Mouse (Mus musculus): Measurements from ENCODE around the gene Rarb. TPM values are rescaled to one million over a fixed set of nuclear protein-coding genes. Genes with fewer than 3 reads are reported as not detected.

The Rarb gene
- polyA plus RNA-seq, 1 experiment, result 0.19 TPM

DNA sequence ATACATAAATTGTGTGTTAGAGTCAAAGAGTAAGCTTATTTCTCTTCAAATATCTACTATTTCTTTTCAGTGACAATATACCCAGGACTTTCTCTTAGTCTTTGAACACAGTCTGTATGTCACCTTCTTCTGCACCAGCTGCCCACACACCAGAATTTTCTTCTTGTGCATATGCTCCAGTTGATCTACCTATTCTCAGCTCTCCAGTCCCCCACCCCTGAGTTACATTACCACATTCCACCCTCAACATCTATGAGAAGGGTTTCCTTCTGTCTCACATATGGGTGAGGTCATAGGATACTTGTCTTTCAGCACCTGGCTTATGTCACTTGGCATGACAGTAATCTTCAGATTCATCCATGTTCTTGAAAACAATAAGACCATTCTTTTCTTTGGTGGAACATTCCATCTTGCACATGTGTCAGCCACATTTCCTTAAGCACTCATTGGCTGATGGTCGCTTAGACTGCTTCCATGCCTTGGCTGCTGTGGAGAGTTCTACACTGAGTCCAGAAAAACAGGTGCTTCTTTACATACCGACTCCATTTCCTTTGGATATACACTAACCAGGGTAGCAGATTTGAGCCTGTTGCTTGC is 71.9 kb downstream of the Rarb start:
- Histone ChIP-seq H3K27me3 (ENCODE audit: control insufficient read depth, insufficient read depth, insufficient read length) (no peaks in the 10 kb centered on the region), H3K4me2 (ENCODE audit: low read depth) (no peak overlapping the region), H3K36me3 (ENCODE audit: control insufficient read depth, insufficient read depth) (no peaks in the 10 kb centered on the region), H3K4me3 (no peak overlapping the region), H3ac (ENCODE audit: control insufficient read depth, insufficient read length) (no peak overlapping the region), H3K79me2 (ENCODE audit: control insufficient read depth, insufficient read depth) (no peaks in the 10 kb centered on the region)
- TF ChIP-seq SRF (IDR thresholded peaks at IDR 0.05; ENCODE audit: control insufficient read depth, insufficient read length, low read depth) (no peak), CEBPB (IDR thresholded peaks at IDR 0.05; ENCODE audit: insufficient read depth, poor library complexity, severe bottlenecking) (no peak), USF1 (IDR thresholded peaks at IDR 0.05; ENCODE audit: low read depth) (no peak), MYOD1 (IDR thresholded peaks at IDR 0.05; ENCODE audit: control insufficient read depth in 1 of 3, insufficient read length in 2 of 3, low read depth in 2 of 3) (no peak), REST (IDR thresholded peaks at IDR 0.05; ENCODE audit: insufficient read depth, insufficient read length) (no peak), POLR2AphosphoS2 (IDR thresholded peaks at IDR 0.05; ENCODE audit: insufficient read length, low read depth) (no peak), MYOG (IDR thresholded peaks at IDR 0.05; ENCODE audit: control insufficient read depth in 1 of 3, insufficient read depth in 1 of 3, insufficient read length in 2 of 3, low read depth in 2 of 3) (no peak), MAX (IDR thresholded peaks at IDR 0.05; ENCODE audit: low read depth) (no peak), TCF12 (IDR thresholded peaks at IDR 0.05; ENCODE audit: insufficient read depth, poor library complexity, severe bottlenecking) (no peak), E2F4 (IDR thresholded peaks at IDR 0.05; ENCODE audit: insufficient read depth) (no peak), POLR2A (IDR thresholded peaks at IDR 0.05; ENCODE audit: insufficient read length, low read depth) (no peak)

DNA sequence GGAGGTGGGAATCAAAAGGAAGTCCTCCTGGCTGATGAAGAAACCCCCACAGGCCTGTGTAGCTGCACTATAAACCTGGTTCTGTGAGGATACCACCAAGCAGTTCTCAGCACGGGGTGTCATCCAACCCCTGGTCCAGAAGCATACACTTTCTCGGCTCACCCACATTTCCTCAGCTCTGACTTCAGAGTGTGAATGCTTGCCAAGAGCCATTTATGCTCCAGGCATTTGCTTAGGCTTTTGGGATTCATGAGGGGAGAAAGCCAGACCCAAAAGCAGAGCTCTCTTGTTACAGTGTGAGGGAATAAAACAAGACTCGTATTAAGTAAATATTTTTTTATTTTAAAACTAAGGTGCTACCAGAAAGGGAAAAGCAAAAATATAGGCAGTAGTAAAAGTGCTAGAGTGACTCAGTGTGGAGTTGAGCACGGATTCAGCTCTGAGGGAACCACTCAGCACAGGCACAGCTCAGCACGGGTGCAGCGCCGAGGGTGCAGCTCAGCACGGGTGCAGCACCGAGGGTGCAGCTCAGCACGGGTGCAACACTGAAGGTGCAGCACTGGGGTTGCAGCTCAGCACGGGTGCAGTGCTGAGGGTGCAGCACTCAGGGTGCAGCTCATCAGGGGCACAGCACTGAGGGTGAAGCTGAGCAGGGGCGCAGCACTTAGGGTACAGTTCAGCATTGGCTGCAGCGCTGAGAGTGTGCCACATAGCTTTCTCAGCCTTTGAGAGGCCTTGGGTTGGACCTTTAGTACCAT is 77.8 kb downstream of the Rarb start:
- Histone ChIP-seq H3K4me3 (no peak overlapping the region), H3K79me2 (ENCODE audit: control insufficient read depth, insufficient read depth) (no peaks in the 10 kb centered on the region), H3K27me3 (ENCODE audit: control insufficient read depth, insufficient read depth, insufficient read length) (no peaks in the 10 kb centered on the region), H3K4me2 (ENCODE audit: low read depth) (no peak overlapping the region), H3ac (ENCODE audit: control insufficient read depth, insufficient read length) (no peak overlapping the region), H3K36me3 (ENCODE audit: control insufficient read depth, insufficient read depth) (no peaks in the 10 kb centered on the region)
- no peak for TF ChIP-seq TCF12 (IDR thresholded peaks at IDR 0.05; ENCODE audit: insufficient read depth, poor library complexity, severe bottlenecking)

DNA sequence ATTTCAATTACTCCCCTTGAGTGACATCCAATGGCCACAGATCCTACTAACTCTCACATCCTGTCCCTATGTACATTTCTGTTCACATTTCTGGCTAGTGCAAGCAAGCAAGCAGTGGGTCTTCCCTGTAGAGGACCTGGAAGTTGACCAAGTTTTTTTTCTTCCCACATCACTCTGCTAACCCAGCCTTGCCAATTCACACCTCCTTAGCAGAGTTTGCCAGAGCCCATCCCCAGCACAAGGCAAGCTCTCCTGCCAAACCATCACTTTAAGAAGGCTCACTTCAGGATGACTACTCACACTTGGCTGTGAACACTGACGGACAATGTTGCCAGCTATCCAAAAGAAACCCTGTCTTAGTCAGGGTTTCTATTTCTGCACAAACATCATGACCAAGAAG is 80.4 kb downstream of the Rarb start:
- H3K36me3 ChIP-seq (ENCODE audit: control insufficient read depth, insufficient read depth), result no peaks in the 10 kb centered on the region
- no peaks in the 10 kb centered on the region for H3K79me2 ChIP-seq (ENCODE audit: control insufficient read depth, insufficient read depth)
- no peak overlapping the region for H3K4me2 ChIP-seq (ENCODE audit: low read depth)
- H3K4me3 ChIP-seq, result no peak overlapping the region
- no peaks in the 10 kb centered on the region for H3K27me3 ChIP-seq (ENCODE audit: control insufficient read depth, insufficient read depth, insufficient read length)
- TF ChIP-seq REST (IDR thresholded peaks at IDR 0.05; ENCODE audit: insufficient read depth, insufficient read length) (no peak), POLR2A (IDR thresholded peaks at IDR 0.05; ENCODE audit: insufficient read length, low read depth) (no peak), USF1 (IDR thresholded peaks at IDR 0.05; ENCODE audit: low read depth) (no peak), TCF3 (IDR thresholded peaks at IDR 0.05; ENCODE audit: insufficient read length, low read depth) (no peak), MYOD1 (IDR thresholded peaks at IDR 0.05; ENCODE audit: control insufficient read depth in 1 of 3, insufficient read length in 2 of 3, low read depth in 2 of 3) (no peak), TCF12 (IDR thresholded peaks at IDR 0.05; ENCODE audit: insufficient read depth, poor library complexity, severe bottlenecking) (no peak), E2F4 (IDR thresholded peaks at IDR 0.05; ENCODE audit: insufficient read depth) (no peak), MYOG (IDR thresholded peaks at IDR 0.05; ENCODE audit: control insufficient read depth in 1 of 3, insufficient read depth in 1 of 3, insufficient read length in 2 of 3, low read depth in 2 of 3) (no peak), MAX (IDR thresholded peaks at IDR 0.05; ENCODE audit: low read depth) (no peak), CEBPB (IDR thresholded peaks at IDR 0.05; ENCODE audit: insufficient read depth, poor library complexity, severe bottlenecking) (no peak), SRF (IDR thresholded peaks at IDR 0.05; ENCODE audit: control insufficient read depth, insufficient read length, low read depth) (no peak), POLR2AphosphoS2 (IDR thresholded peaks at IDR 0.05; ENCODE audit: insufficient read length, low read depth) (no peak)
- H3ac ChIP-seq (ENCODE audit: control insufficient read depth, insufficient read length), result no peak overlapping the region

DNA sequence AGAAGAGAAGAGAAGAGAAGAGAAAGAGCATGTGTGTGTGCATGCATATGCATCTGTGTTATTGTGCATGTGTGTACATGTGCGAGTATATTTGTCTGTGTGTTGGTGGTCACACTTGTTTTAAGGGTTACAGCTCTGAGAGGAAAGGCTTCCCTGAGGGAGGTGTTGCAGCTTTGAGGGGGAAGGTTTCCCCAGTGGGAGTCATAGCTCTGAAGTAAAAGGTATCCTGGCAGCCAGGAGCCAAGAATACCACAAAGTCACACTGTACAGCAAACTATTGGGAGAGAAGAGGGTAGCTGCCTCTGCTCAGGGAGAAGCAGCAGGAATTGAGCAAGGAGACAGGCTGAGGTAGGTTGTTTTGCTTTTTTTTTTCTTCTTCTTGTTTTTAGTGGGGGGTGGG is 81.2 kb downstream of the Rarb start:
- Histone ChIP-seq H3K79me2 (ENCODE audit: control insufficient read depth, insufficient read depth) (no peaks in the 10 kb centered on the region), H3ac (ENCODE audit: control insufficient read depth, insufficient read length) (no peak overlapping the region), H3K4me3 (no peak overlapping the region), H3K36me3 (ENCODE audit: control insufficient read depth, insufficient read depth) (no peaks in the 10 kb centered on the region), H3K4me2 (ENCODE audit: low read depth) (no peak overlapping the region), H3K27me3 (ENCODE audit: control insufficient read depth, insufficient read depth, insufficient read length) (no peaks in the 10 kb centered on the region)
- TF ChIP-seq MAX (IDR thresholded peaks at IDR 0.05; ENCODE audit: low read depth) (no peak), USF1 (IDR thresholded peaks at IDR 0.05; ENCODE audit: low read depth) (no peak), MYOG (IDR thresholded peaks at IDR 0.05; ENCODE audit: control insufficient read depth in 1 of 3, insufficient read depth in 1 of 3, insufficient read length in 2 of 3, low read depth in 2 of 3) (no peak), POLR2A (IDR thresholded peaks at IDR 0.05; ENCODE audit: insufficient read length, low read depth) (no peak), REST (IDR thresholded peaks at IDR 0.05; ENCODE audit: insufficient read depth, insufficient read length) (no peak), SRF (IDR thresholded peaks at IDR 0.05; ENCODE audit: control insufficient read depth, insufficient read length, low read depth) (no peak), TCF12 (IDR thresholded peaks at IDR 0.05; ENCODE audit: insufficient read depth, poor library complexity, severe bottlenecking) (no peak), MYOD1 (IDR thresholded peaks at IDR 0.05; ENCODE audit: control insufficient read depth in 1 of 3, insufficient read length in 2 of 3, low read depth in 2 of 3) (no peak), POLR2AphosphoS2 (IDR thresholded peaks at IDR 0.05; ENCODE audit: insufficient read length, low read depth) (no peak), TCF3 (IDR thresholded peaks at IDR 0.05; ENCODE audit: insufficient read length, low read depth) (no peak), CEBPB (IDR thresholded peaks at IDR 0.05; ENCODE audit: insufficient read depth, poor library complexity, severe bottlenecking) (no peak), E2F4 (IDR thresholded peaks at IDR 0.05; ENCODE audit: insufficient read depth) (no peak)
